Mouse (Mus musculus) midbrain, embryonic 15.5 days (tissue): ENCODE measurements at regions not wholly inside any gene's neighbourhood (a gene's known extent, or its start where the extent isn't known, plus 50 kb on each side); places are given as distances from the start of the nearest gene placed in this dataset.

Experiments
- ATAC-seq: fragments of 200-750 bp; cut with Nextera tagmentation; replicated peaks from 2 replicates; pipeline ENCODE4 v1.8.0; 2017; ENCODE audit warnings: moderate TSS enrichment
- H3K27ac ChIP-seq: fragments of 300-500 bp; sonication (generic); 2 replicates; pipeline ENCODE4 v1.5.1; 2015; ENCODE audit warnings: mild to moderate bottlenecking, inconsistent platforms
- H3K27me3 ChIP-seq: fragments of 300-500 bp; sonication (generic); replicated peaks from 2 replicates; pipeline ENCODE4 v1.6.1; 2015; ENCODE audit warnings: inconsistent platforms
- H3K36me3 ChIP-seq: fragments of 300-500 bp; sonication (generic); replicated peaks from 2 replicates; pipeline ENCODE4 v1.6.1; 2015; ENCODE audit warnings: inconsistent platforms
- H3K4me1 ChIP-seq: fragments of 300-500 bp; sonication (generic); 2 replicates; pipeline ENCODE4 v1.6.1; 2015; ENCODE audit warnings: inconsistent platforms
- H3K4me2 ChIP-seq: fragments of 300-500 bp; sonication (generic); 2 replicates; pipeline ENCODE4 v1.6.1; 2015; ENCODE audit warnings: inconsistent platforms, mild to moderate bottlenecking, moderate library complexity
- H3K4me3 ChIP-seq: fragments of 300-500 bp; sonication (generic); 2 replicates; pipeline ENCODE4 v1.5.1; 2015; ENCODE audit warnings: mild to moderate bottlenecking, inconsistent platforms
- H3K9ac ChIP-seq: fragments of 300-500 bp; sonication (generic); 2 replicates; pipeline ENCODE4 v1.6.1; 2015; ENCODE audit warnings: mild to moderate bottlenecking, inconsistent platforms
- H3K9me3 ChIP-seq: fragments of 300-500 bp; sonication (generic); 2 replicates; pipeline ENCODE4 v1.6.1; 2016; ENCODE audit warnings: inconsistent platforms
- WGBS: fragments of 180-500 bp; shearing (Covaris S2); methylation state at CpG from one replicate; pipeline ENCODE4 v1.1.7; 2015; ENCODE audit warnings: mixed read lengths; 5-methylcytosine and 5-hydroxymethylcytosine counted together

DNA sequence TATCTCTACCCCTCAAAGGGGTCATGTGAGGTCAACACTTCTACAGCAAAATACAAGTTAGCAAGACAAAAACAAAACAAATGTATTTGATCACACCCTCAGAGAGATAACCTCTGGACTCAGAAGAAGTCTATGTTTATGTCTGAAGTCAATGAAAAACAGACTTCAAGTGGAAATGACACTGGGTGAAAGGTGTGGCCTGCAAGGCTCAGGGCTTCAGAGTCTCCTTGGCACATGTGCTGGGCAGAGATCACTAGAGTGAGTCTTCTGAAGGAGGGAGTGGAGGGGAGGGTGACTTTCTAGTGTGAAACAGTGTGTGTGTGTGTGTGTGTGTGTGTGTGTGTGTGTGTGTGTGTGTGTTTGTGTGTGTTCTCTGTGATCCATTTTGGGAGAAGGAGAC lies 68.2 kb downstream of the Il12a start:
- Histone ChIP-seq H3K4me1 (no peaks in the 10 kb centered on the region), H3K4me2 (no peak overlapping the region), H3K27ac (no peak overlapping the region), H3K9me3 (no peaks in the 10 kb centered on the region), H3K27me3 (no peaks in the 10 kb centered on the region), H3K9ac (no peak overlapping the region), H3K36me3 (no peaks in the 10 kb centered on the region), H3K4me3 (no peak overlapping the region)
- ATAC-seq = no peak

DNA sequence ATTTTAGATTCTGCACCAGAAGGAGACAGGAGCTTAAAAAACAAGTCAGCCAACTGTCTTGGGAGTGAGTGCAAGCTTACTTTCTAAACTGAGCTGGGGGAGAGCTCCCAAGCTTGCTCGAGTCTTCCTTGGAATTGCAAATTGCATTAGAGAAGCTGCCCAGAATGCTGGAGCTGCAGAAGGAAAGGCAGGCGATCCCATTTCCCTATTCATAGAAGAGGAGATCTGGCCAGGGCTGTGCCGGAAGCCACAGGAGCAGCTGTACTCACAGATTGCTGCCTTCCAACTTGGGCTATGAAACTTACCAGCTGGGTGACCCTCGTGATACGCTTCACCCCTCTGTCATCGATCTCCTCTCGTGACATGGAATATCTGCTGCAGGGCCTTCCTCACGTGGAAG lies 68.9 kb downstream of the Il12a start:
- Histone ChIP-seq H3K4me3 (no peak overlapping the region), H3K27ac (no peak overlapping the region), H3K4me2 (no peak overlapping the region), H3K27me3 (no peaks in the 10 kb centered on the region), H3K9ac (no peak overlapping the region), H3K36me3 (no peaks in the 10 kb centered on the region), H3K9me3 (no peaks in the 10 kb centered on the region), H3K4me1 (no peaks in the 10 kb centered on the region)
- no peak for ATAC-seq
- WGBS = 68% methylated on average over 8 of the region's 8 CpGs

DNA sequence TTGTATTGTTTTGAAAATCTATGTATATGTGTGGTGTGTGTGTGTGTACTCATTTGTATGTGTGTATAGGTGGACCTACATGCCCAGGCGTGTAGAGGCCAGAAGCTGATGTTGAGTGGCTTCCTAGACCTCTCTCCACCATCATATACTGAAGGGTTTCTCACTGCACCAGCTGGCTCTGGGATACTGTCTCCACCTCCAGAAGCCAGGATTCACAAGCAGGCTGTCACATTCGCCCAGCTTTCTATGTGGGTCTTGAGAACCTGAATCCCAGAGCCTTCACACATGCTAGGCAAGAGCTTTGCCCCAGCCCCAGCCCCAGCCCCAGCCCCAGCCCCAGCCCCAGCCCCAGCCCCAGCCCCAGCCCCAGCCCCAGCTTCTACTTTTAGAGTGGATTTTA lies 70.4 kb downstream of the Il12a start:
- ATAC-seq = no peak
- WGBS = 91% methylated on average over 2 of the region's 2 CpGs

DNA sequence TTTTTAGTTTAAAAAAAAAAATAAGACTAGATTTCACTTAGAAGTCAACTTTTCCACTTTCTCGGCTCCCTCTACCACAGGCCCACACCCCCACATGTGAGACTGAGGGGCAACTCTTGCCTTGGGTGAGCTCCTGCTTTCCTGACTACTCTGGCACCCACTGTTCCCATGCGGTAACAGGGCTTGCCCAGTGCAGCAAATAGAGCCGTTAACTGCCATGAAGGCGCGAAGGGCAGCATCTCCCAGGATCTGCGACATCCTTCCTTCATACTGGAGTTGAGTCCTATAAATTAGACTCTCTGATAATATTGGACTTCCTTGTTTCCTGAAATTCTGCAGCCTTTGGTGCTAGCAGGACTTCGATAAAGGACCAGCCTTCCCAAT lies 70.8 kb downstream of the Il12a start:
- Histone ChIP-seq H3K4me2 (no peak overlapping the region), H3K27me3 (no peaks in the 10 kb centered on the region), H3K4me3 (no peak overlapping the region), H3K9me3 (no peaks in the 10 kb centered on the region), H3K9ac (no peak overlapping the region), H3K36me3 (no peaks in the 10 kb centered on the region), H3K4me1 (no peaks in the 10 kb centered on the region), H3K27ac (no peak overlapping the region)
- WGBS = 73% methylated on average over 7 of the region's 7 CpGs
- ATAC-seq = no peak

More for the DNA sequence above, 70.4 kb downstream of the Il12a start:
- H3K27me3 ChIP-seq = no peaks in the 10 kb centered on the region
- no peaks in the 10 kb centered on the region for H3K4me1 ChIP-seq
- no peak overlapping the region for H3K9ac ChIP-seq
- no peak overlapping the region for H3K27ac ChIP-seq
- H3K4me3 ChIP-seq = no peak overlapping the region
- no peak overlapping the region for H3K4me2 ChIP-seq
- H3K9me3 ChIP-seq = no peaks in the 10 kb centered on the region
- no peaks in the 10 kb centered on the region for H3K36me3 ChIP-seq

DNA sequence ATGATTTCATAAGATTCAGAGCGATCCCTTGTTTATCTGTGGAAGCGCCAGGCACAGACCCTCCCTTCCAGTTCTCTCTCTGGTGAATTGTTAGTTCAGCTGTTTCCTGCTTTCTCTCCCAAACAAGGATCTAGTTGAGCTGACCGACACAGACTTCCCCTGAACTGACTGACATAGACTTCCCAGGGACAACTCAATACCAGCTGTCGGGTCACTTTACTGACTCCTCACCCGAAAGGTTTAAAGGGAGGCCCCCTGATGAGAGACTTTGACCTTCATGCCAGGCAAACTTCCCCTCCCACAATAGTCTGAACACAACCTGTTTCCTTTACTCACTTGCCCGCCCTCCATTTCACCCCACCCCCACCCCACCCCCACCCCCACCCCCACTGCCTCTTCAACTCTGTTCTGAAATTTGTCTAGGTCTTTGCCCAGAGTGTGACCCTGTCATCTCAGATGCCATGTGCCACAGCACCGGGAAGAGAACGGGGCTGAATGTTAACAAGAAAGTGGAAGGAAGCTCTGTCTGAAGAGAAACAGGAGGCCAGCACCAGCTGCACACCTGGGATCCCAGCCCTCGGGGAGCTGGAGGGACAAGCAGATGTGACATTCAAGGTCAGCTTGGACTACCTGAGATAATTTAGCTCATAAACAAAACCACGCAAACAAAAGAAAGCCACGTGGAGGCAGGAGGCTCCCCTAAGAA lies 71.3 kb downstream of the Il12a start:
- Histone ChIP-seq H3K4me3 (no peak overlapping the region), H3K4me1 (no peaks in the 10 kb centered on the region), H3K9ac (no peak overlapping the region), H3K36me3 (no peaks in the 10 kb centered on the region), H3K4me2 (no peak overlapping the region), H3K27ac (no peak overlapping the region), H3K27me3 (no peaks in the 10 kb centered on the region), H3K9me3 (no peaks in the 10 kb centered on the region)
- WGBS = 38% methylated on average over 11 of the region's 11 CpGs
- ATAC-seq = no peak

DNA sequence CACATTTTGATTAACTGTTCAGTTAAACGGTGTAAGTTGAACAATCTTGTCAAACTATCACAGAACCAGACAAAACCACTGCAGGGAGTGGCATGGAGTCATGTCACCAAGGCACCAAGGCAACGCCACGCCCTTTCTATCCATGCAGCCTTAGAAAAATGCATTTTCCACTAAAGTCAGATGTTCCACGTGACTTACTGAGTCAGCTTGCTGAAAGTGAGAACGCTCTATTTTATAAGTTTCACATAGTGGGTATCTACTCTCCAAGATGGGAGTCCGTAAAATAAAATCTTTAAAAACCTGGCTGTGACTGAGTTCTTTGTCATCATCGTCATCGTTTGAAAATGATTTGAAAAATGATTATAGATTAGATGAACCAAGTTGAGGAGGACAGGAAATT lies 72.5 kb downstream of the Il12a start:
- Histone ChIP-seq H3K4me2 (no peak overlapping the region), H3K27ac (no peak overlapping the region)
- WGBS = 90% methylated on average over 8 of the region's 8 CpGs

DNA sequence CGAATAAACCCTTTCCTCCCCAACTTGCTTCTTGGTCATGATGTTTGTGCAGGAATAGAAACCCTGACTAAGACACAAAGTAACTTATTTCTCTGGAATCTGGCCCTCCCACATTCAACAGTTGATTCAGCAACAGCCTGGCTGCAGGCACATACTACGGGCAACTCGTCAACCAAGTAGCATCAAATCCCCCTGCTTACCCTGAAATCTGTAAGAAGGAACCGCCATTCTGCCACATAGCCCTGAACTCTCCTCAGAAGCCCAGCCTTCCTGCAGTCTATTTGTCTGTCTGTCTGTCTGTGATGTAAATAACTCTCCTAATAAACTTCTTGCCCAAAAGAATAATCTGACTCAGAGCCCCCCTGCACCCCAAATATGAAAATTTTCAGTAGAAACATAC lies 73.9 kb downstream of the Il12a start:
- Histone ChIP-seq H3K4me3 (no peak overlapping the region), H3K4me1 (no peaks in the 10 kb centered on the region), H3K9me3 (no peaks in the 10 kb centered on the region), H3K9ac (no peak overlapping the region), H3K4me2 (no peak overlapping the region), H3K36me3 (no peaks in the 10 kb centered on the region), H3K27me3 (no peaks in the 10 kb centered on the region), H3K27ac (no peak overlapping the region)
- no peak for ATAC-seq
- 92% methylated on average over 4 of the region's 4 CpGs for WGBS

More for the DNA sequence above, 72.5 kb downstream of the Il12a start:
- ATAC-seq = no peak
- Histone ChIP-seq H3K27me3 (no peaks in the 10 kb centered on the region), H3K9me3 (no peaks in the 10 kb centered on the region), H3K9ac (no peak overlapping the region), H3K4me1 (no peaks in the 10 kb centered on the region), H3K36me3 (no peaks in the 10 kb centered on the region), H3K4me3 (no peak overlapping the region)

DNA sequence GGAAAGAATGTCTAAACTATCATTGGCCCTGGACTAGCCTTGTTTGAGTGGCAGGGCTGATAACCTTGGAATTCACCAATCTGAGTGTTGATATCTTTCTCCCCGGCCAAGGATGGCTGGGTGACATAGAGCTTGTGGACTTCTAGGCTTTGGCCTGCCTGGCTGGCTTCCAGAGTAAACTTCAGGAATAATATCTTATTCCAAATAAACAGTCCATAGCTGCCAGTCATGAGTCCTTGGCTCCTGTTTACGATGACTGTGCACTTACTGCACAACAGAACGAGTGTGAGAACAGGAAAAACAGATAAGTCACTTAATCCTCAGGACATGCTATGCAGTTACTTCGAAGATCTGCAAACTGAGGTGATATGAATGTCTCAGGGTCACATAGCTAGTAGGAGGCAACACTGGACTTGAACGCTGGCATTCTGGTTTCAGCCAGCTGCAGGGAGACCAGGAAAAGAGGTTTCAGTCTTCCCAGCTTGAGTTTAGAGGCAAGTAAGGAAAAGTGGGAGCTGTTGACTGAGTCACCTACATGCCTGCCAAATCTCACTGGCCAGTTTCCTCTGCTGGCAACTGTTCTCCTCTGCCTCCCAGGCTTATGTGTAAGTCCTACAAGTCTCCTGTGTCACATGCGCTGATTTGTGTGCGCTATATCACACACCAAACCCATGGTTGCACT lies 74.6 kb downstream of the Il12a start:
- no peak overlapping the region for H3K4me2 ChIP-seq
- no peaks in the 10 kb centered on the region for H3K27me3 ChIP-seq
- H3K9ac ChIP-seq = no peak overlapping the region
- no peak for ATAC-seq
- no peaks in the 10 kb centered on the region for H3K4me1 ChIP-seq
- 86% methylated on average over 7 of the region's 7 CpGs for WGBS
- no peak overlapping the region for H3K4me3 ChIP-seq
- no peak overlapping the region for H3K27ac ChIP-seq
- H3K36me3 ChIP-seq = no peaks in the 10 kb centered on the region
- H3K9me3 ChIP-seq = no peaks in the 10 kb centered on the region

DNA sequence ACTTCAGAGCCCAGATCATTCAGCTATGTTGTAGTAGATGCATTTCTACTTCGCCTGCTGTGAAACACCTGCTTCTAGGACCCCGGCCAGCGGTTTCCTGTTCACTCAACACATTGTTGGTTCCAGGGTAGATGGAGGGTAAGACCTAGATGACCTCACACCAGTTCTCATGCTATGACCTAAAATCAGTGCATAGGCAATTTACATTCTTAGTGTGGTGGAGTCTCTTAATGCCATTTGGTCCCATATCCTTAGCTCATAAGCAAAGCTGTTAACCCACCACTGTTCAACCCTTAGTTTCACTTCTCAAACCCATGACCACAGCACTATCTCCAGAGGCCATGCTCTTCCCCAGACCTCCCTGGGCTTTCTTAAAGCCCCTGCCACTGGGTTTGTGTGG lies 81.1 kb downstream of the Il12a start:
- no peaks in the 10 kb centered on the region for H3K9me3 ChIP-seq
- no peaks in the 10 kb centered on the region for H3K27me3 ChIP-seq
- H3K36me3 ChIP-seq = no peaks in the 10 kb centered on the region
- H3K4me1 ChIP-seq = no peaks in the 10 kb centered on the region
- H3K27ac ChIP-seq = no peak overlapping the region
- WGBS = 95% methylated on average over 3 of the region's 3 CpGs
- no peak overlapping the region for H3K4me3 ChIP-seq
- H3K4me2 ChIP-seq = no peak overlapping the region
- H3K9ac ChIP-seq = no peak overlapping the region
- no peak for ATAC-seq

DNA sequence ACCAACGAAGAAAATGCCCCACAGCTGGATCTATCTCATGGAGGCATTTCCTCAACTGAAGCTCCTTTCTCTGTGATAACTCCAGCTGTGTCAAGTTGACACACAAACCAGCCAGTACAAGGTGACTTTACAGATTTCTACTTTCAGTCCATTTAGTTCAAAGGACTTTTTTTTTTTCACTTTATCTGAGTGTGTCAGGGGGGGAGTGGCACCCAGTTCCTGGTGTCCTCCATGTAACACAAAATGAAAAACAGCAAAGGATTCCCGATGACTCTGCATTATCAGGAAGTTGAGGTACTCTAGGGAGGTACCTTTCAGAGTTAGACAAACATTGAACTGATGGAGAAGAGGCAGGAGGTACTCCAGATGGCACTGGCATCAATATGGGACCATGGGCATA lies 87.4 kb downstream of the Il12a start:
- no peak for ATAC-seq
- no peak overlapping the region for H3K27ac ChIP-seq
- WGBS = 74% methylated on average over 2 of the region's 2 CpGs
- H3K4me3 ChIP-seq = no peak overlapping the region
- no peaks in the 10 kb centered on the region for H3K9me3 ChIP-seq
- H3K4me1 ChIP-seq = no peaks in the 10 kb centered on the region
- H3K36me3 ChIP-seq = no peaks in the 10 kb centered on the region
- no peaks in the 10 kb centered on the region for H3K27me3 ChIP-seq
- no peak overlapping the region for H3K9ac ChIP-seq
- H3K4me2 ChIP-seq = no peak overlapping the region

DNA sequence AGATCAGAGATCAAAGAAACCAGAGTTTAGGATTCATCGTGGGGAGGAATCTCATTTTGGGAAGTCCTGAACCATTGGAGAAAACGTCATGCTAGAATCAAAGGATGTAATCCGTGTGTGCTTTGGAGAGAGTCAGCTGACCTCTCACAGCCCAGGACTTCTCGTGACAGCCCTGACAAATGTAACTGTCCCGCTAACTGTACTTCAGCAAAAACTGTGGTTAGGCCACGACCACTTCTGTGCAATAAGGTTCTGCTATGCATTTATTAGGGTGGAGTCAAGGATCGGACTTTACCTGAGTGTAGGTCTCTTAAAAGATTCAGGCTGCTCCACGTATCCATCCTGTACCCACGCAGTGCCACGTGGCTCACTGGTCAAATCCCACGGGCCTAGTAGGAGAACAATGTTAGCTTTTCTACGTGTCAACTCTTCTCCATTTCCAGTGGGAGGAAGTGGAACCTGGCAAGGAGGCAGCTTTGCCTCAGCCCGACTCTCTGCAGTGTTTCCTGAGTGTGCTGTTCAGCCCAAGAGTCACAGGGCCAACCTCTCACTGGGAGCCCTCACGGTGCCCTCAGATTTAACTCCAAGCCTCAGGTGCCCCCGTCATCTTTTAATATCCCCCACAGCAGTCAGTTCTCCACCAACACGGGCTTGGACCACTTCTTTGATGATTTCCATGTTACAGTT lies 88.1 kb downstream of the Il12a start:
- no peak overlapping the region for H3K9ac ChIP-seq
- no peaks in the 10 kb centered on the region for H3K27me3 ChIP-seq
- no peak overlapping the region for H3K27ac ChIP-seq
- ATAC-seq = no peak
- no peaks in the 10 kb centered on the region for H3K4me1 ChIP-seq
- 87% methylated on average over 16 of the region's 16 CpGs for WGBS
- H3K36me3 ChIP-seq = no peaks in the 10 kb centered on the region
- no peaks in the 10 kb centered on the region for H3K9me3 ChIP-seq
- H3K4me3 ChIP-seq = no peak overlapping the region
- no peak overlapping the region for H3K4me2 ChIP-seq

DNA sequence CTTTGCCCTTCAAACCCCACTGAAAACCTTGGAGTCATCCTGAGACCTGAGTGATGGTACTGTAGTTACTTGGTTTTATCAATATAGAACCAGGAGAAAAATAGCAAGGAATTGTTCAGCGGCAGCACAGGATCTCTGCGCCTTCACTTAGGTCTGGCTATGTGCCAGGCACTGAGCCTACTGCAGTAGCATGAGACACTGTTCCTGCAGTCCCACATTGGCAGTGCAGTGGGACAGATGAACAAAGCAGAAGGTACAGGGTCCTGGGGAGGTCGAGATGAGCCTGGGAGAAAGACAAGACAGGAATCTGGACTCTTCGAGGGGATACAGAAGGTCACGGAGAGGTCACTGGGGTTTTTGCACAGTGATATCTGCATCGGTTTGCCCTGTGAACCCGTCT lies 88.5 kb upstream of the 1110032F04Rik start:
- 64% methylated on average over 7 of the region's 7 CpGs for WGBS
- Histone ChIP-seq H3K27me3 (no peaks in the 10 kb centered on the region), H3K4me2 (no peak overlapping the region), H3K9me3 (no peaks in the 10 kb centered on the region), H3K4me3 (no peak overlapping the region), H3K36me3 (no peaks in the 10 kb centered on the region), H3K4me1 (no peaks in the 10 kb centered on the region), H3K9ac (no peak overlapping the region), H3K27ac (no peak overlapping the region)
- no peak for ATAC-seq

DNA sequence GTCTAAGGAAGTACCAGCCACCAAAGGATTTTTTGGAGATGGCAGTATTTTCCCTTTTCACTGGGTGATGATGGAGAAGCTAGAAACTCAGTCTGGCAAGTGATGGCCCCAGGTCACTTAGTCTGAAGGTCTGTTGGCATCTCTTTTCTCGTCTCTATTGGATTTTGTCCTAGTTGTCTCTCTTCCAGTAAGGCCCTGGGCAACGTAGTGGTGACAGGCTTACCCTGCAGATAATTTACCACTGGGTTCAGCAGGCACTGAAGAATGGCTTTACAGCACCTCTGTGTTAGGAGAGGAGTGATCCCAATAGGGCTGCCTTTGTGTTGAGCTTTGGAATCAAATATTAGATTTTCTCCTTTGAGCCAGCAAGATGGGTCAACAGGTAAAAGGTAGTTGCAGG lies 87.9 kb upstream of the 1110032F04Rik start:
- Histone ChIP-seq H3K4me3 (no peak overlapping the region), H3K27ac (no peak overlapping the region), H3K27me3 (no peaks in the 10 kb centered on the region), H3K4me2 (no peak overlapping the region), H3K9me3 (no peaks in the 10 kb centered on the region), H3K9ac (no peak overlapping the region), H3K36me3 (no peaks in the 10 kb centered on the region), H3K4me1 (no peaks in the 10 kb centered on the region)
- WGBS = 69% methylated on average over 2 of the region's 2 CpGs
- ATAC-seq = no peak
